Mouse (Mus musculus): ENCODE measurements at regions not wholly inside any gene's neighbourhood (a gene's known extent, or its start where the extent isn't known, plus 50 kb on each side); places are given as distances from the start of the nearest gene placed in this dataset.

DNA sequence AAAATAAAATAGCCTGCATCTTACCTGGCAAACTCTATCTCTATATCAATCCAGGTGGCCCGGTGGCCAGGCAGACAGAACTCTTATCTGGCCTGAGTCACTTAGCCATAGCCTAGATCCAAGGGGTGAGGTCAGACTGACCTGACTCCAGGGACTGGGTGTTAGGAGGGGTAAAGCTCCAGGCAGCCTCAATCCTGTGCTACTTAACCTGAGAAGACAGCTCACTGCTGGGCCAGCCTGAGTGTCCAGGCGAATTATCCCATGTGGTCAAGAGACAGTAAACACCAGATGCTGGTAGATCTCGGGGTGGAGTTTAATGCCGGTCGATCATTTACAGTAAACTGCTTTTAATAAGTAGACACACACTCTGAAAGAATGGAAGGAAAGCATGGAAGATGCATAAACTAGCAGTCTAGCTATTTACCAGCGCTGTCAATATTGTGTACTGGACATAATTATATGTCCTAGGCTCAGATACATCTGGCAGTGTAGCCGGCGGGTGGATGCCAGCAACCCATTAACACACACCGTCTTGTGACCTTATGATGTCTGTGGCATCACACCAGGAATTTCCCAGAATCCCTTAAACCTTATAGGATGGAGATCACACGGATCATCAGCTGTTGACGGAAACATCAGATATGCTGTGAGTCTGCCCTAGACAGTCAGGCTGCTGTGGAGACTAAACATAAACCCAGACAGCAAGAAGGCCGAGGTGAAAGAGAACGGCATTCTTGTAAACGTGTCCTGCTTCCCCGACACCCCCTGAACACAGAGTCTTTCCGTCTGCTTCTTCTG is 153.9 kb upstream of the Ubl3 start:
- no peak overlapping the region for H3K4me3 ChIP-seq (replicated peaks)
- H3K4me1 ChIP-seq (replicated peaks) = peaks cover 27% of the 10 kb centered on the region
- H3K27me3 ChIP-seq = no peaks in the 10 kb centered on the region
- H3K27ac ChIP-seq = no peak overlapping the region
- 83% methylated on average over 16 of the region's 16 CpGs for WGBS
- no peak overlapping the region for H3K9ac ChIP-seq (replicated peaks)
- no peak for ATAC-seq (ENCODE audit: insufficient number of reproducible peaks, insufficient read depth, low FRiP score, low TSS enrichment, low read depth)
- no peaks in the 10 kb centered on the region for H3K36me3 ChIP-seq
- H3K4me2 ChIP-seq = no peak overlapping the region
- no peaks in the 10 kb centered on the region for H3K9me3 ChIP-seq

DNA sequence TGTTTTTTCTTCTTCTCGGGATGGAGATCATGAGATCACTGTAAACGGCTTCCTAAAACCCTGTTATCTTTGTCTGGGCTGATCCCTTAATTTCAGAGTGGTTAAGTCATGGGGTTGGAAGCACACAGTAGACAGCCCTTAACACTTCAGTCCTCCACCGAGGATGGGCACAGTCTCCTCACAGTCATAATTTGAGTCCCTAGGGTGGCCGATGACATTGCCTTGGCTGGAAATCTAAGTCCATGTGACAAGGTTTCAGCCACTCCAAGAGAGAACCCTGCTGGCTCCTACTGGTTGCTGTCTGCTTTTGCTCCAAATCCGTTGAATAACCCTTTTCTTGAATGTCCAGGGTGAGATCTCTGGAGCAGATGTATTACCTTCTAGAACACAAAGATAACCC is 152.2 kb upstream of the Ubl3 start:
- Histone ChIP-seq H3K27me3 (no peaks in the 10 kb centered on the region), H3K4me2 (no peak overlapping the region), H3K36me3 (no peaks in the 10 kb centered on the region), H3K9me3 (no peaks in the 10 kb centered on the region), H3K4me1 (replicated peaks) (peaks cover 30% of the 10 kb centered on the region), H3K9ac (replicated peaks) (no peak overlapping the region), H3K4me3 (replicated peaks) (no peak overlapping the region), H3K27ac (no peak overlapping the region)
- ATAC-seq (ENCODE audit: insufficient number of reproducible peaks, insufficient read depth, low FRiP score, low TSS enrichment, low read depth) = no peak
- WGBS = 72% methylated on average over 5 of the region's 5 CpGs

DNA sequence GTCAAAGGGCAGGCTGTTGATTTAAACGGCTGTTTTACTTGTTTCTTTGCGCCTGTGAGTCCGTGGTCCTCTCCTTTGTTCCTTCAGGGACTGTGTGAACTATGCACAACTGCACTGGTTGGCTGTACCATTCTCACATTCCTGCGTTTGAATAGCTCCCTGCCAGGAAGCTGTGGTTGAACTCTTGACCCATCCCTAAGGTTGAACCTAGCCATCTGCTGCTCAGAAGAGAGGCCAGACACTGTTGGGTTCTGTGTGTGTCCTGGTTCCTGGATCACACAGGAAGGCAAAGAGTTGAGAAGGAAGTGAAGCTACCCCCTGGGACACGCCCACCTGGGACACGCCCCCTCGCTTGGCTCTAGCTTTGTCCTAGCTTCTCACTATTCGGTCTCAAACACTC is 149.3 kb upstream of the Ubl3 start:
- no peak for ATAC-seq (ENCODE audit: insufficient number of reproducible peaks, insufficient read depth, low FRiP score, low TSS enrichment, low read depth)

DNA sequence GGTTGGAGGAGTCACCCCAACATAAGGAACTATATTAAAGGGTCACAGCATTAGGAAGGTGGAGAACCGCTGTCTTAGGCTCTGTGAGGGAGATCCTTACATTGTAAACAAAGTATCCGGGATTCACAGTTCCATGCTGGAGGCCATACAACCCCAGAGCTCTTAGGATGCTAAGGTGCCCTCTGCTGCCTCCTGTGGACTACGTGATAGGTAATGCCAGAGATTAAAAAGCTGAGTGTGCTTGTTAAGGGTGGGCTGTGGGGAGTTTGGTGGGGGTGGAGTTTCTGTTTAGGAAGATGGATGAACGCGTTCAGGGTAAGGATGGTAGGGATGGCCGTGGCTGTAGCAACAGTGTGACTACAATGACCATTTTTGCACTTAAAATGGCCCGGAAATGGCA is 148.4 kb upstream of the Ubl3 start:
- 81% methylated on average over 7 of the region's 7 CpGs for WGBS
- peaks cover 20% of the 10 kb centered on the region for H3K4me1 ChIP-seq (replicated peaks)

More for the DNA sequence above, 149.3 kb upstream of the Ubl3 start:
- Histone ChIP-seq H3K9me3 (no peaks in the 10 kb centered on the region), H3K9ac (replicated peaks) (no peak overlapping the region), H3K4me2 (no peak overlapping the region), H3K4me3 (replicated peaks) (no peak overlapping the region), H3K27me3 (no peaks in the 10 kb centered on the region), H3K27ac (no peak overlapping the region), H3K36me3 (no peaks in the 10 kb centered on the region), H3K4me1 (replicated peaks) (peaks cover 20% of the 10 kb centered on the region)
- WGBS = 39% methylated on average over 8 of the region's 8 CpGs

DNA sequence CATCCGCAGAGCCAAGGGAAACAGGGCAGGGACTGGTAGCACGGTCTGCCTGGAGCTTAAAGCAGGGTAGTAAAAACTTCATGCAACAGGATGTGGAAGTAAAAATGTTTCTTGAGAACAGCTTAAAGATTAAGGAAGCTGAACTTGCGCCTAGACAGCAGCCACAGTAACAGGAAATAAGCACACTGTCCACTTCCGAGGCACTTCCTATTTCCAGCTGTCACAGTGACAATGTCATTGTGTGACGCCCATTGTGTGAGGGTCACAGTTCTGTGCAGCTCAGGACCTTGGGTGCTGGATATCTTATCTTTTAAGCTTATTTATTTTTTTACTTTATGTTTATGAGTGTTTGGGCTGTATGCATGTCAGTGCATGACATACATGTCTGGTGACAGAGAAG is 147.7 kb upstream of the Ubl3 start:
- Histone ChIP-seq H3K36me3 (no peaks in the 10 kb centered on the region), H3K9me3 (no peaks in the 10 kb centered on the region), H3K9ac (replicated peaks) (no peak overlapping the region), H3K4me2 (no peak overlapping the region), H3K27ac (no peak overlapping the region), H3K27me3 (no peaks in the 10 kb centered on the region), H3K4me1 (replicated peaks) (peaks cover 20% of the 10 kb centered on the region), H3K4me3 (replicated peaks) (no peak overlapping the region)
- no peak for ATAC-seq (ENCODE audit: insufficient number of reproducible peaks, insufficient read depth, low FRiP score, low TSS enrichment, low read depth)
- 70% methylated on average over 5 of the region's 5 CpGs for WGBS

More for the DNA sequence above, 148.4 kb upstream of the Ubl3 start:
- H3K36me3 ChIP-seq = no peaks in the 10 kb centered on the region
- H3K27ac ChIP-seq = no peak overlapping the region
- no peaks in the 10 kb centered on the region for H3K9me3 ChIP-seq
- ATAC-seq (ENCODE audit: insufficient number of reproducible peaks, insufficient read depth, low FRiP score, low TSS enrichment, low read depth) = no peak
- no peaks in the 10 kb centered on the region for H3K27me3 ChIP-seq
- H3K4me3 ChIP-seq (replicated peaks) = no peak overlapping the region
- no peak overlapping the region for H3K9ac ChIP-seq (replicated peaks)
- H3K4me2 ChIP-seq = no peak overlapping the region

DNA sequence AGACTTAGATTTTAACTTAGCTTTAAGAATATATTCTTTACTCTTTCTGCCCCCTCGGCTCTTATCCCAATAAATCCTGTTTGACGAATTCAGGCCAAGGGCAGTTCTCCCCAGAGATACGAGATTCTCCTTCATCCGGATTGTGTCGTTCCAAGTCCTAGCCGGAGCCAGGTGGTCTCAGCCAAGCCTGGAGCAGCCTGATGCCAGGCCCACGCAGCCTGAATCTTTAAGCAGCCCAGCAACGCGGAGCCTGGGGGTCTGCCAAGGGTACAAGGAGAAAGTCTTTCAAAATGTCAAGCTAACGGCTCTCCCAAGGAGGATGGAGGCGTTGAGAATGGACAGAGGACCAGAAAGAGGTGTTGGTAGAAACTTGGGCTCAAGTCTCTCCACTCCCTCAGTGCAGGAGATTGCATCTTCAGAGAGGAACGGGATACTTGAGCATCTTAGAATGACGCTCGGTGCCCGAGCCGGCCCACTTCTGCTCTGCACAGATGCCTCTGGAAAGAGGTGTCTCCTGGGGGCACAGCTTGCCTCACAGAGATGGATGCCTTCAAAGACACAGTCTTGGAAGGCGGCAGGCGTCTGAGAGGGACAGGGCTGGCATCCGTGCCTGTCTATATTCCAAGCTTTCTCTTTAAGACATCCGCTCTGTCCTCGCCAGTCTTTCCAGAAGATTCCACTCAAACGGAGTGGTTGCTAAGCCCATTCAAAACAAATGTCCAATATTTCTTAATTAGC is 145.2 kb upstream of the Ubl3 start:
- Histone ChIP-seq H3K27ac (no peak overlapping the region), H3K9ac (replicated peaks) (no peak overlapping the region), H3K9me3 (0 out of 2 replicates have a peak, but pooled peaks cover 4% of the 10 kb centered on the region), H3K36me3 (no peaks in the 10 kb centered on the region), H3K4me2 (no peak overlapping the region), H3K27me3 (no peaks in the 10 kb centered on the region), H3K4me1 (replicated peaks) (peaks cover 24% of the 10 kb centered on the region), H3K4me3 (replicated peaks) (no peak overlapping the region)
- 70% methylated on average over 22 of the region's 22 CpGs for WGBS
- ATAC-seq (ENCODE audit: insufficient number of reproducible peaks, insufficient read depth, low FRiP score, low TSS enrichment, low read depth) = no peak

DNA sequence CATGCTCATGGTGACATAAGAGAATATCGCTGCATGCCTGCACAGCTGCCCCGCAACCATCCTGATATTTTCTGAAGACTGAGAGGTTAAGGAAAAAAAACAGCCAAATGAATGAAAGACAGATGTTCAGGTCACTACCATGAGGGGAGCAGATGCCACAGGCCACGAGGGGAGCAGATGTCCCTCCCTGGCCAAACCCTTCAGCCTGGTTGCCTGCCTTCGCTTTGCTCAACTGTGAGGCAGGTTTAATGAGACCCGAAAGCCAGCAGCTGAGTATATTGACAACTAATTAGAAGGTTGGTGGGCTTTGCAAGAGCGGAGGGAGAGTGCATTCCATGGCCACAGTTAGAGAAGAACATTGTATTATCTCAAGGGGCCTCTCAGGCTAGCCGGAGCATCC is 141.8 kb upstream of the Ubl3 start:
- Histone ChIP-seq H3K27me3 (no peaks in the 10 kb centered on the region), H3K27ac (peak overlapping the region; percentile 53; the same call in 1 of the 2 replicates), H3K36me3 (no peaks in the 10 kb centered on the region), H3K4me3 (replicated peaks) (no peak overlapping the region), H3K4me2 (no peak overlapping the region), H3K4me1 (replicated peaks) (peaks cover 26% of the 10 kb centered on the region), H3K9me3 (0 out of 2 replicates have a peak, but pooled peaks cover 4% of the 10 kb centered on the region), H3K9ac (replicated peaks) (no peak overlapping the region)
- no peak for ATAC-seq (ENCODE audit: insufficient number of reproducible peaks, insufficient read depth, low FRiP score, low TSS enrichment, low read depth)
- 24% methylated on average over 7 of the region's 7 CpGs for WGBS

DNA sequence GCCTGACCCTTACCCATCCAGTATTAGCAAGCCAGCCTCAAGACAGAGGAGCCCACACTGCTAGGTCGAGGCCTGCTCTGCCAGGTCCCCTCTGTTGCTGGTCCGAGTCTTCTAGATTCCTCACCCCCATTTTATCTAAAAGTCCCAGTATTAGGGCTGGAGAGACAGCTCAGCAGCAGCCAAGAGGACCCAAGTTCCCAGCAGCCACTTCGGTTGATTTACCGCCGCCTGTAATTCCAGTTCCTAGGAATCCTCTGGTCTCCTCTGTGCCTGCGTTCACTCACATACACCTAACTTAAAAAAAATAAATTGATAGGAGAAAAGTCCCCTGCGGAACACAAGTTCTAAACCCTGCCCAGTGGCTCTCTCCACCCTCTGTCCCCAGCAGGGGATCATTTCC is 138.9 kb upstream of the Ubl3 start:
- 0 out of 2 replicates have a peak, but pooled peaks cover 4% of the 10 kb centered on the region for H3K9me3 ChIP-seq
- H3K27ac ChIP-seq = 0 out of 2 replicates have a peak overlapping the region, but pooled peaks have one; percentile 4
- H3K4me2 ChIP-seq = no peak overlapping the region
- H3K4me1 ChIP-seq (replicated peaks) = peaks cover 35% of the 10 kb centered on the region
- no peaks in the 10 kb centered on the region for H3K36me3 ChIP-seq
- no peak for ATAC-seq (ENCODE audit: insufficient number of reproducible peaks, insufficient read depth, low FRiP score, low TSS enrichment, low read depth)
- H3K9ac ChIP-seq (replicated peaks) = no peak overlapping the region
- H3K27me3 ChIP-seq = no peaks in the 10 kb centered on the region
- 63% methylated on average over 7 of the region's 7 CpGs for WGBS
- H3K4me3 ChIP-seq (replicated peaks) = no peak overlapping the region

DNA sequence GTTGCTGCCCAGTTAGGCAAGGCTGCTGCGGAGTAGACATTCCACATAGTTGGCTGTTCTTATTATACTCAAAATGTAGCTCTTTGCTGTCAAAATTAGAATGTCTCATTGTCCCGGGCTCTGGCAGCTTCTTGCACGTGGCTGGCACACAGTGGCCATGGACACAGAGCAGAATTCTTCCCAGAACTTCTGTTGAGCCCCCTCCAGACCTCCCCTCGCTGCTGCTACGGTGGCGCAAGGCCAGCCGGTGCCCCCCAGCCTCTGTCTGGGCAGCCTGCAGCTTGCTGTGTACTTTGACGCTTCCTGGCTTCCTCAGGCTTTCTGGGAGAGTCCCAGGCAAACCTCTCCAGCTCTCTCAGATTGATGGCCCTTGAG is 138.2 kb upstream of the Ubl3 start:
- Histone ChIP-seq H3K4me2 (no peak overlapping the region), H3K27me3 (no peaks in the 10 kb centered on the region), H3K27ac (0 out of 2 replicates have a peak overlapping the region, but pooled peaks have one; percentile 4), H3K4me3 (replicated peaks) (no peak overlapping the region), H3K36me3 (no peaks in the 10 kb centered on the region), H3K9ac (replicated peaks) (no peak overlapping the region), H3K9me3 (0 out of 2 replicates have a peak, but pooled peaks cover 4% of the 10 kb centered on the region), H3K4me1 (replicated peaks) (peaks cover 35% of the 10 kb centered on the region)
- no peak for ATAC-seq (ENCODE audit: insufficient number of reproducible peaks, insufficient read depth, low FRiP score, low TSS enrichment, low read depth)
- WGBS = 66% methylated on average over 8 of the region's 8 CpGs

DNA sequence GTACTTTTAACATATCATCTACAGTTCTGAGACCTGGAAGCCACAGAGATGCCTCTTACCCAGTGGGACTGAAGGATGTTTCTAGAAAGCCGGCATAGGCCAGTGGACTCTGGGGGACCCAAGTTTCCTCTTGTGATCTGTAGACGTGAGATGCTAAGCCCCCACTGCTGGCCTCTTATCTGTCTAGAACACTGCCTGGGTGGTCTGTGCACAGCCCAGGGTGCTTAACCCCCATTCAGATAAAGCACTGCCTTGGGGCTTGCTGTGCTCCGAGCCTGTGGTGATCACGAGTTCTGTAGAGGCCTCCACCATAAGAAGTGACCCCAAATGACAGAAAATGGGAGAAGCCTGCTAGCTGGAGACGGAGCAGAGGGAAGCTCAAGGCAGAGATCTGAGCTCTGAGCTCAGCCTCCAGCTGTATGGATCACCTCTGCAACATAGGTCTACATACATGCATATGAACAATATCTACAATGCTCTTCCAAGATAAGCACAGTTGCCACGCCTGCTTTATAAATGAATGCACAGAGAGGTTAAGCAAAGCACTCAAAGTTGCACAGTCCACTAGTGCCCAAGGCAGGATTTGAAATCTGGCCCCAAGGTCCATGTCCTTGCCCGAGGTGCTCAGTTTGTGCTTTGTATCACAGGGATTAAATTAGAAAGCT is 137.7 kb upstream of the Ubl3 start:
- WGBS = 66% methylated on average over 7 of the region's 7 CpGs
- Histone ChIP-seq H3K9me3 (0 out of 2 replicates have a peak, but pooled peaks cover 4% of the 10 kb centered on the region), H3K27ac (no peak overlapping the region), H3K4me2 (no peak overlapping the region), H3K4me1 (replicated peaks) (peaks cover 35% of the 10 kb centered on the region), H3K27me3 (no peaks in the 10 kb centered on the region), H3K4me3 (replicated peaks) (no peak overlapping the region), H3K36me3 (no peaks in the 10 kb centered on the region), H3K9ac (replicated peaks) (no peak overlapping the region)
- no peak for ATAC-seq (ENCODE audit: insufficient number of reproducible peaks, insufficient read depth, low FRiP score, low TSS enrichment, low read depth)

DNA sequence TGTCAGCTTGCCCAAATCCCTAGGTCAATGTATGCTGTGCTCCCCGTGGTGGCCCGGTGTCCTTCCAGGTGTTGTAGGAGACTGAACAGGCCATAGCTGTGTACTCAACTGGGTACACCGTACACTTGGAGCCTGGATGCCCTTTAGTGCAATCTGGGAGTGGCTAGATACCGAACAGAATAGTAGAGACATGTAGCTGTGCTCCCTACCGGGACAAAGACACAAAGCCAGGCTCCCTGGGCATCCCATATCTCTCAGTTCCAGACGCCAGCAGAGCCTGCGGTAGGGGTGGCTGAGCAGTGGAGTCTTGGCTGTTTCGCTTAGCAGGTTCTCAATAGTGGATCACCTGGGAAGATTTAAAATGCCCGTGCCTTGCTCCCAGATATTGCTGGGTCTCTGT is 136.7 kb upstream of the Ubl3 start:
- no peak overlapping the region for H3K4me3 ChIP-seq (replicated peaks)
- H3K36me3 ChIP-seq = no peaks in the 10 kb centered on the region
- 87% methylated on average over 9 of the region's 9 CpGs for WGBS
- no peak overlapping the region for H3K27ac ChIP-seq
- no peak for ATAC-seq (ENCODE audit: insufficient number of reproducible peaks, insufficient read depth, low FRiP score, low TSS enrichment, low read depth)
- no peaks in the 10 kb centered on the region for H3K9me3 ChIP-seq
- H3K9ac ChIP-seq (replicated peaks) = no peak overlapping the region
- no peaks in the 10 kb centered on the region for H3K27me3 ChIP-seq
- peaks cover 34% of the 10 kb centered on the region for H3K4me1 ChIP-seq (replicated peaks)
- no peak overlapping the region for H3K4me2 ChIP-seq

Measured in limb, embryonic 12.5 days (tissue).